Mouse (Mus musculus) G1E (cell line): ENCODE results near the gene Gm11562.

Experiments
- CTCF ChIP-seq: IDR thresholded peaks from 2 replicates; pipeline ENCODE4 v1.5.1; 2012; ENCODE audit warnings: low read depth, low read length, inconsistent platforms, mixed read lengths
- TAL1 ChIP-seq: conservative IDR thresholded peaks from 2 replicates; pipeline ENCODE4 v1.6.1; 2012; ENCODE audit warnings: low read depth, low read length, inconsistent platforms, mixed read lengths

DNA sequence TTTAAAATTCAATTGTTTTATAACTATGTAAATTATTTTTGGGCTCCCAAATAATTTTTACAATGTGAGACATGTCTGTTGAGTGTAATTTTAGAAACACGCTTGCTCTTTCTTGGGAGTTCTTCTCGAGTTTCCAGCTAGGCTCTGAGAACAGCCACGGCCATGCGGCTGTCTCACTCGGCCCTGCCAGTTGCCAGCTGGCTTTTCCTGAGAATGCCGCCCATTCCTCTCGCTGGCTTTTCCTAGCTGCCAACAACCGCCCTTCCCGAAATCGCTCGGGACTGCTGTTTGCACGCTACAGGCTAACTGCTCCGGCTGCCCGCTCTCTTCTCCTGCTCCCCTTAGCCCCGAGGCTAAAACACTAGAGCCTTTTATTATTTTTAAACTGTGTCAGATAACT, 26.2 kb upstream of the Gm11562 start:
- TF ChIP-seq CTCF: no peak
- TF ChIP-seq TAL1: no peak
